Mouse (Mus musculus) limb, embryonic 14.5 days (tissue): ENCODE measurements around the gene Baiap2. TPM values are rescaled to one million over a fixed set of nuclear protein-coding genes. Genes with fewer than 3 reads are reported as not detected.

Source experiments
- ATAC-seq: fragments of 200-750 bp; cut with Nextera tagmentation; 2 replicates; pipeline ENCODE4 v1.8.0; 2017; ENCODE audit warnings: low read depth, moderate number of reproducible peaks, moderate TSS enrichment; ENCODE audit not compliant: low FRiP score
- DNase-seq: peaks from one replicate; pipeline ENCODE4 v3.0.0-alpha.2; 2015; ENCODE audit warnings: low spot score
- H3K27ac ChIP-seq: fragments of 300-500 bp; sonication (generic); replicated peaks from 2 replicates; pipeline ENCODE4 v1.5.1; 2014; ENCODE audit warnings: low read depth, mild to moderate bottlenecking, low read length, moderate library complexity, mixed read lengths
- H3K27me3 ChIP-seq: fragments of 300-500 bp; sonication (generic); 2 replicates; pipeline ENCODE4 v1.6.1; 2014; ENCODE audit warnings: low read length, mixed read lengths; ENCODE audit not compliant: control insufficient read depth, insufficient read depth
- H3K36me3 ChIP-seq: fragments of 300-500 bp; sonication (generic); 2 replicates; pipeline ENCODE4 v1.6.1; 2014; ENCODE audit warnings: mild to moderate bottlenecking, low read length, moderate library complexity, mixed read lengths; ENCODE audit not compliant: control insufficient read depth, insufficient read depth
- H3K4me1 ChIP-seq: fragments of 300-500 bp; sonication (generic); 2 replicates; pipeline ENCODE4 v1.6.1; 2014; ENCODE audit warnings: antibody characterized with exemption, low read length, mixed read lengths; ENCODE audit not compliant: control insufficient read depth, insufficient read depth
- H3K4me2 ChIP-seq: fragments of 300-500 bp; sonication (generic); replicated peaks from 2 replicates; pipeline ENCODE4 v1.6.1; 2014; ENCODE audit warnings: low read depth, mild to moderate bottlenecking, low read length, moderate library complexity; ENCODE audit not compliant: severe bottlenecking
- H3K4me3 ChIP-seq: fragments of 300-500 bp; sonication (generic); replicated peaks from 2 replicates; pipeline ENCODE4 v1.5.1; 2014; ENCODE audit warnings: low read length
- H3K9ac ChIP-seq: fragments of 300-500 bp; sonication (generic); 2 replicates; pipeline ENCODE4 v1.6.1; 2014; ENCODE audit warnings: mild to moderate bottlenecking, low read depth, low read length, moderate library complexity; ENCODE audit not compliant: severe bottlenecking
- H3K9me3 ChIP-seq: fragments of 300-500 bp; sonication (generic); 2 replicates; pipeline ENCODE4 v1.6.1; 2016; ENCODE audit warnings: low read length; ENCODE audit not compliant: control insufficient read depth
- POLR2A ChIP-seq: fragments of 200-500 bp; IDR thresholded peaks from 2 replicates; pipeline ENCODE4 v1.8.0; 2012; ENCODE audit warnings: inconsistent platforms, mild to moderate bottlenecking, moderate library complexity, borderline replicate concordance; ENCODE audit not compliant: insufficient read depth, insufficient read length; ENCODE audit errors: extremely low read depth
- WGBS: fragments of 180-500 bp; shearing (Covaris S2); extraction: QIAGEN DNeasy Blood & Tissue Kit; methylation state at CpG from one replicate; pipeline ENCODE4 v1.1.7; 2014; 5-methylcytosine and 5-hydroxymethylcytosine counted together
- polyA plus RNA-seq, 2 experiments: library from polyadenylated mRNA; depleted of rRNA in 1 of 2; stranded (reverse) in 1 of 2; unstranded in 1 of 2; fragments of >200 nt; fragmentation: Nextera tagmentation in 1 of 2; extraction: Ambion mirVana in 1 of 2; gene quantifications; 2 replicates each; pipeline versions ENCODE4 v1.2.1 to v1.2.3; 2012 to 2014

The Baiap2 gene
- polyA plus RNA-seq, 2 experiments = 28.1 to 29.5 TPM

- TF ChIP-seq POLR2A = no peak
- no peaks in the 10 kb centered on the region for H3K9me3 ChIP-seq
- peaks cover 30% of the 10 kb centered on the region for H3K36me3 ChIP-seq
- DNase-seq (no peak), ATAC-seq (no peak)
- H3K9ac ChIP-seq = no peak overlapping the region
- no peaks in the 10 kb centered on the region for H3K4me1 ChIP-seq
- H3K4me2 ChIP-seq = no peak overlapping the region
- H3K27ac ChIP-seq = no peak overlapping the region
- no peak overlapping the region for H3K4me3 ChIP-seq
- no peaks in the 10 kb centered on the region for H3K27me3 ChIP-seq
- 66% methylated on average over 4 of the region's 4 CpGs for WGBS
Measured at GRCm38 (mm10) chr11:119901174-119901573, 41.4 kb upstream of the Baiap2 start.

- no peaks in the 10 kb centered on the region for H3K9me3 ChIP-seq
- H3K4me2 ChIP-seq = no peak overlapping the region
- no peaks in the 10 kb centered on the region for H3K27me3 ChIP-seq
- no peak overlapping the region for H3K27ac ChIP-seq
- no peaks in the 10 kb centered on the region for H3K4me1 ChIP-seq
- no peak overlapping the region for H3K9ac ChIP-seq
- H3K4me3 ChIP-seq = no peak overlapping the region
- ATAC-seq = no peak
- TF ChIP-seq POLR2A = no peak
- DNase-seq = no peak
- 86% methylated on average over 4 of the region's 4 CpGs for WGBS
- H3K36me3 ChIP-seq = peaks cover 15% of the 10 kb centered on the region
Measured at GRCm38 (mm10) chr11:119902891-119903290, 39.7 kb upstream of the Baiap2 start.

- 35% methylated on average over 5 of the region's 5 CpGs for WGBS
- Histone ChIP-seq H3K9me3 (no peaks in the 10 kb centered on the region), H3K4me2 (no peak overlapping the region; the same call in 1 of the 2 replicates), H3K27me3 (no peaks in the 10 kb centered on the region), H3K9ac (no peak overlapping the region), H3K36me3 (no peaks in the 10 kb centered on the region; the same call in 1 of the 2 replicates), H3K27ac (no peak overlapping the region), H3K4me3 (no peak overlapping the region), H3K4me1 (peaks cover 4% of the 10 kb centered on the region; the same call in 1 of the 2 replicates)
- DNase-seq (peak; percentile 80), ATAC-seq (peak; percentile 60)
- no peak for TF ChIP-seq POLR2A
Measured at GRCm38 (mm10) chr11:119904621-119905286, 37.8 kb upstream of the Baiap2 start.

- Histone ChIP-seq H3K36me3 (no peaks in the 10 kb centered on the region), H3K27me3 (no peaks in the 10 kb centered on the region), H3K4me2 (no peak overlapping the region), H3K9ac (no peak overlapping the region), H3K4me3 (no peak overlapping the region), H3K27ac (no peak overlapping the region), H3K4me1 (peaks cover 5% of the 10 kb centered on the region; the same call in 1 of the 2 replicates), H3K9me3 (no peaks in the 10 kb centered on the region)
- no peak for ATAC-seq
- no peak for DNase-seq
- WGBS = 91% methylated on average over 5 of the region's 5 CpGs
- TF ChIP-seq POLR2A = no peak
Measured at GRCm38 (mm10) chr11:119905794-119906193, 36.8 kb upstream of the Baiap2 start.

GRCm38 (mm10) chr11:119907006-119907650, 35.4 kb upstream of the Baiap2 start:
- WGBS = 40% methylated on average over 7 of the region's 7 CpGs
- no peak for ATAC-seq
- Histone ChIP-seq H3K4me2 (no peak overlapping the region), H3K36me3 (no peaks in the 10 kb centered on the region), H3K4me3 (no peak overlapping the region), H3K4me1 (peaks cover 5% of the 10 kb centered on the region; the same call in 1 of the 2 replicates), H3K9me3 (no peaks in the 10 kb centered on the region), H3K9ac (no peak overlapping the region), H3K27ac (no peak overlapping the region), H3K27me3 (no peaks in the 10 kb centered on the region)
- no peak for DNase-seq
- no peak for TF ChIP-seq POLR2A
